Mouse (Mus musculus): ENCODE data around the gene Pdzd7.

DNA sequence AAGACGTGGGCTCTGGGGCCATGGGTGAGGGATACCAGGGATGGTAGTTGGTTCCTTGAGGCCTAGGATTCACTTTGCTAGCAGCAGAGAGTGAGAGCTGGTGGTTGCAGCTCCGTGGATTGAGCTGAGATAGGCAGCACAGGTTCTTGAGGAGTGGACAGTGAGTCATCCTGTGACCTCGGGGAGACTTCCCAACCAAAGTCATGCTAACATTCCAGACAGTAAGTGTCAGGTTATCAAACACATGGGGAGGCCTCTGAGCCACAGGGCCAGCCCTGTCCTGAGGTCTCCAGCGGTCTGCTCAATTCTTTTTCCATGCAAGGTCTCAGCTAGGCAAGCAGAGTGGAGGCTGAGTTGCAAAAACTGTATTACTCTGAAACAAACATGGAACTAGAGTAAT lies 34.9 kb downstream of the Pdzd7 start:
- no peak for TF ChIP-seq POLR2A (IDR thresholded peaks at IDR 0.05; ENCODE audit: borderline replicate concordance, low read depth, low read length)
- TF ChIP-seq CTCF (IDR thresholded peaks at IDR 0.05; ENCODE audit: low read depth, low read length) = no peak
